Mouse (Mus musculus): ENCODE results near the gene Gm30737. TPM values are rescaled to one million over a fixed set of nuclear protein-coding genes. Genes with fewer than 3 reads are reported as not detected.
"Not testable (repeated sequence)": the region's sequence is repeated elsewhere in the genome, so short reads cannot be mapped to it uniquely, and the experiment has no call there.

The Gm30737 gene
- not detected for total RNA-seq (2021)
- long read RNA-seq, experiment 1: 0 reads
- long read RNA-seq, experiment 2: 0 reads

DNA sequence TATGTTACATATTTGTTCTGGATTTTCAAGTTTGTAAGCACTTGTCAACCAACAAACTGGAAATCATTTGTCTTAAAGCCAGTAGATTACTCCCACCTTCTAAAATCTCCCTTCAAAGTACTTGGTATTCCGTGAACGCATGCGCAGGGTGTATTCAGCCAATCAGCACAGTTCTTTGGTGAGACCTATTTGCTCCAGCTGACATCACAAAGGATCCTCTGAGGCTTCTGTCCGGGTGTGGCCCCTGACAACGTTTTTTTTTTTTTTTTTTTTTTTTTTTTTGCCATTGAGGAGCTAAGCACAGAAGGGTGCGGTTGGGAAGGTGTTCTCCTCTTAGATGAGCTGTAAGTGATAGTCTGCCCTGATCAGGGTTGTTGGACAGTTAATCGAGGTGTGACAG lies at the start of gene Gm30737:
TSS of gene Gm30737 (plus strand) at position 301 of the 400 bp plus-strand sequence.
- not testable (repeated sequence) for DNase-seq

Data from gastrocnemius, postnatal 10 days (tissue).